Mouse (Mus musculus) heart, adult 2 months (tissue): ENCODE data around the gene Ms4a14. TPM values are rescaled to one million over a fixed set of nuclear protein-coding genes. Genes with fewer than 3 reads are reported as not detected.

Experiments used
- DNase-seq, 2 experiments: peaks; one replicate each; pipeline ENCODE4 v3.0.0; 2021
- H3K27ac ChIP-seq: fragments of 200-600 bp; 2 replicates; pipeline ENCODE4 v1.8.1; 2022
- H3K27me3 ChIP-seq: fragments of 200-500 bp; 2 replicates; pipeline ENCODE4 v1.6.1; 2012; ENCODE audit warnings: mild to moderate bottlenecking, low read length, inconsistent platforms, mixed read lengths; ENCODE audit not compliant: control insufficient read depth, insufficient read depth
- H3K36me3 ChIP-seq: fragments of 200-500 bp; 2 replicates; pipeline ENCODE4 v1.6.1; 2012; ENCODE audit warnings: low read length, inconsistent platforms; ENCODE audit not compliant: control insufficient read depth, insufficient read depth
- H3K4me1 ChIP-seq: fragments of 200-500 bp; 2 replicates; pipeline ENCODE4 v1.6.1; 2011; ENCODE audit warnings: low read length; ENCODE audit not compliant: control insufficient read depth, insufficient read depth
- H3K4me3 ChIP-seq: fragments of 200-600 bp; 2 replicates; pipeline ENCODE4 v1.8.1; 2022
- H3K79me2 ChIP-seq: fragments of 200-500 bp; replicated peaks from 2 replicates; pipeline ENCODE4 v1.6.1; 2012; ENCODE audit warnings: mild to moderate bottlenecking, inconsistent platforms, low read length, moderate library complexity, mixed read lengths; ENCODE audit not compliant: control insufficient read depth, insufficient read depth
- H3K9ac ChIP-seq: fragments of 200-500 bp; 2 replicates; pipeline ENCODE4 v1.6.1; 2012; ENCODE audit warnings: low read depth, mild to moderate bottlenecking, control low read depth, inconsistent platforms, low read length, mixed read lengths
- CTCF ChIP-seq: fragments of 200-600 bp; IDR thresholded peaks from 2 replicates; pipeline ENCODE4 v1.8.1; 2022; ENCODE audit warnings: antibody characterized with exemption, mild to moderate bottlenecking, moderate library complexity
- EP300 ChIP-seq: fragments of 200-500 bp; IDR thresholded peaks from 2 replicates; pipeline ENCODE4 v1.6.1; 2011; ENCODE audit warnings: low read depth, low read length, control low read depth; ENCODE audit not compliant: insufficient read depth
- POLR2A ChIP-seq: fragments of 200-500 bp; IDR thresholded peaks from 2 replicates; pipeline ENCODE4 v1.6.1; 2011; ENCODE audit warnings: mild to moderate bottlenecking, low read depth, low read length, control low read depth; ENCODE audit not compliant: insufficient read depth
- WGBS: fragments of 180-500 bp; shearing (Covaris S2); methylation state at CpG from one replicate; pipeline ENCODE4 v1.1.7; 2018; 5-methylcytosine and 5-hydroxymethylcytosine counted together
- intact Hi-C: fragments of 180-260 bp; cut with DNase I; formaldehyde crosslinking; loops from one replicate; pipeline ENCODE4 v1.15.1; 2025
- long read RNA-seq: library from polyadenylated mRNA; stranded (forward); transcript quantifications from one replicate; pipeline ENCODE4 v2.0.0, GENCODE M21; 2021
- polyA plus RNA-seq: library from polyadenylated mRNA; depleted of rRNA; stranded (reverse); fragments of >200 nt; gene quantifications from 2 replicates; pipeline ENCODE4 v1.2.3, GENCODE M21; 2012; rRNA removed
- total RNA-seq, 2 experiments: library from RNA; stranded (reverse); gene quantifications; 2 replicates each; pipeline ENCODE4 v1.2.3; 2021

Ms4a14 gene
- total RNA-seq (not detected), polyA plus RNA-seq (0.25 and 0.32 TPM in 2 replicates)
- long read RNA-seq = 0 reads

DNA sequence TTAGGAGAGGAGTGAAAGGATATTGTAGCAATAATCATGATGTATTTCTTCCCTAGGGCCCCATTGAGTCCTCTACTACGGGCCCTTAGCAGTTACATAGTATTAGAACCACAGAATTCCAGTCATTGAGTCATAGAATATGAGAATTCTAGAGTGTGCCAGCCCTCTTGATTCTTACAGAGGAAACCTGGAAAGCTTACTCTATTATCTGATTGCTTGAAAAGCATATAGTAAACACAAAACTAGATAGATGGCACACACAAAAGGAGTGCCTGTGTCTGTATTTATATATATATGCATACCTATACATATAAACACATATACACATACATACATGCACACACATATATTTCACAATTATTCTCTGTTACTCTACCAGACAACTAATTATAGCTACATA is at the start of gene Ms4a14:
TSS of gene Ms4a14 (minus strand) at position 101 of the 400 bp plus-strand sequence.
- Histone ChIP-seq H3K9ac (no peak within 1 kb of the TSS), H3K79me2 (no peaks in the 10 kb centered on the region), H3K4me3 (no peak within 1 kb of the TSS), H3K27ac (no peak within 1 kb of the TSS), H3K4me1 (no peaks in the 10 kb centered on the region), H3K36me3 (no peaks in the 10 kb centered on the region), H3K27me3 (no peaks in the 10 kb centered on the region)
- TF ChIP-seq EP300 = no peak
- no peak for TF ChIP-seq POLR2A
- TF ChIP-seq CTCF = no peak
- WGBS = 53% methylated on average over 1 of the region's 1 CpGs
- DNase-seq = no peak
- intact Hi-C loops = no loop called here

DNA sequence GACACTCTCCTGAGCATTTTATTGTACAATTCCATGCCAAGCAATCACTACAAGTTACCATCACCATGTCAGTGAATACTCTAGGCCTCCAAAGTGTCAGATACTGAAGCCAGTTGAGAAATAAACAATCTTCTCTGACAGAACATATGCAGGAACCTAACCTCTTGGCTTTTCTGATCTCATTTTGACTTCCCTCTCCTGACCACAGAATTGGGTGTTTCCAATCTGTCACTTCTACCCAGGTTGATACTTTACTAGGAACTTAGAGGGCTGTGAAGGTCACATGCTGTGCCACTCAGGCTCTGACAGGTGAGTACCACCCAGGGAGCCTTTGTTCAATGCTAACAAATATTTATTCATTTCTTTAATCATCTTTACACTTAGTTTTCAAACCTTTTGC is 47.7 kb upstream of the Ms4a14 start:
- no peaks in the 10 kb centered on the region for H3K79me2 ChIP-seq
- H3K27ac ChIP-seq = no peak overlapping the region
- H3K9ac ChIP-seq = no peak overlapping the region
- H3K27me3 ChIP-seq = no peaks in the 10 kb centered on the region
- no peak for TF ChIP-seq POLR2A
- TF ChIP-seq CTCF = no peak
- TF ChIP-seq EP300 = no peak
- intact Hi-C loops = no loop called here
- no peak for DNase-seq
- no peaks in the 10 kb centered on the region for H3K4me1 ChIP-seq
- no peak overlapping the region for H3K4me3 ChIP-seq
- no peaks in the 10 kb centered on the region for H3K36me3 ChIP-seq

DNA sequence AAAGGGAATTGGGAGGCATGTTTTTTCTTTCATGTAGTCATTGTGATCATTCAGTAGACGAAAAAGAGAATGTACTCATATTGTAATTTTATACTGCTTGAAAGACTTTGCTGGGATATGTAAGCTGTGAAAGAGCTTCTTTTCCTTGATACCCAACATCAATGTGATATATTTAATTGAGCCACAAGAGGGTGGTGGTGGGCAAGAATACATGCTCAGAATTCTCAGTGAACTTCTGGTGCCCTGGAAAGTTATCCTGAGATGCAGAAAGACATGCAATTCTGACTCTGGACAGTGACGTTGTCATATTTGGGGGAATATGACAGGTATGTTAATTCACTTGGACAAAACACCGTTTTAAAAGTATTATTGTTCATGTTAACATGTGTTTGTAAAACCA is 45.9 kb upstream of the Ms4a14 start:
- 48% methylated on average over 3 of the region's 3 CpGs for WGBS
- DNase-seq = no peak
- no peak overlapping the region for H3K9ac ChIP-seq
- intact Hi-C loops = no loop called here
- no peaks in the 10 kb centered on the region for H3K79me2 ChIP-seq
- no peaks in the 10 kb centered on the region for H3K27me3 ChIP-seq
- no peak for TF ChIP-seq EP300
- TF ChIP-seq CTCF = peak; percentile 41
- no peak for TF ChIP-seq POLR2A
- H3K27ac ChIP-seq = no peak overlapping the region
- no peak overlapping the region for H3K4me3 ChIP-seq
- no peaks in the 10 kb centered on the region for H3K36me3 ChIP-seq
- H3K4me1 ChIP-seq = no peaks in the 10 kb centered on the region

DNA sequence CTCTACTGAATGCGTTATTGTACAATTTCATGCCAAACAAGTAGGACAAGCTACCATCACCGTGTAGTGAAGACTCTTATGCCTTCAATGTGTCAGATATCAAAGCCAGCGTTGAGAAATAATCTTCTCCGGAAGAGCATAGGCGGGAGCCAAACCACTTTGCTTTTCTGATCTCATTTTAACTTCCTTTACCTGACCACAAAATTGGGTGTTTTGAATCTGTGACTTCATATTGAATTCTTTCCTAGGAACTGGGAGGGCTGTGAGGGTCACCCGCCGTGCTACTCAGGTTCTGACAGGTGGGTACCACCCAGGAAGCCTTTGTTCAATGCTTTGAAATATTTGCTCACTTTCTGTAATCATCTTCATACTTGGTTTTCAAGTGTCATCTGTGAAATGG is 41.5 kb upstream of the Ms4a14 start:
- no peaks in the 10 kb centered on the region for H3K4me1 ChIP-seq
- no peak for TF ChIP-seq POLR2A
- TF ChIP-seq EP300 = no peak
- TF ChIP-seq CTCF = no peak
- 67% methylated on average over 7 of the region's 7 CpGs for WGBS
- DNase-seq = peak in 1 of 2 experiments; percentile 6
- no peaks in the 10 kb centered on the region for H3K79me2 ChIP-seq
- intact Hi-C loops = no loop called here
- no peak overlapping the region for H3K27ac ChIP-seq
- no peak overlapping the region for H3K9ac ChIP-seq
- H3K27me3 ChIP-seq = no peaks in the 10 kb centered on the region
- no peaks in the 10 kb centered on the region for H3K36me3 ChIP-seq
- H3K4me3 ChIP-seq = no peak overlapping the region

DNA sequence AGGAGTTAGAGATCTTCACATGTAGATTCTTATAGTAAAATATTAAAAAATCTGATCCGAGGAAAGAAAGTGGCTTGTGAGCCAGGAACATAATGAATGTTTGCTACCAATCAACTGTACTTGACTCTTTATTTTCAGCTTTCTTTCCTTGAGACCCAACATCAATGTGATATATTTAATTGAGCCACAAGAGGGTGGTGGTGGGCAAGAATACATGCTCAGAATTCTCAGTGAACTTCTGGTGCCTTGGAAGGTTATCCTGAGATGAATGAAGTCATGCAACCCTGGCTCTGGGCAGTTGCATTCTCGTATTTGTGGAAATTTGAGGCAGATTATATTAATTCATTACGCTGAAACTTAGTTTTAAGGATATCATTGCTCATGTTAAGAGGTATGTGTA is 37.6 kb upstream of the Ms4a14 start:
- no peaks in the 10 kb centered on the region for H3K4me1 ChIP-seq
- WGBS = 35% methylated on average over 3 of the region's 3 CpGs
- intact Hi-C loops = loop anchor here (5.0 kb wide), 1 partner anchor 250 kb away; the partner anchor contains the start of gene Ms4a6d
- peak; percentile 41 for TF ChIP-seq CTCF
- no peak for TF ChIP-seq POLR2A
- no peak for DNase-seq
- no peak overlapping the region for H3K9ac ChIP-seq
- no peaks in the 10 kb centered on the region for H3K79me2 ChIP-seq
- H3K27me3 ChIP-seq = no peaks in the 10 kb centered on the region
- H3K27ac ChIP-seq = no peak overlapping the region
- no peak overlapping the region for H3K4me3 ChIP-seq
- no peaks in the 10 kb centered on the region for H3K36me3 ChIP-seq

DNA sequence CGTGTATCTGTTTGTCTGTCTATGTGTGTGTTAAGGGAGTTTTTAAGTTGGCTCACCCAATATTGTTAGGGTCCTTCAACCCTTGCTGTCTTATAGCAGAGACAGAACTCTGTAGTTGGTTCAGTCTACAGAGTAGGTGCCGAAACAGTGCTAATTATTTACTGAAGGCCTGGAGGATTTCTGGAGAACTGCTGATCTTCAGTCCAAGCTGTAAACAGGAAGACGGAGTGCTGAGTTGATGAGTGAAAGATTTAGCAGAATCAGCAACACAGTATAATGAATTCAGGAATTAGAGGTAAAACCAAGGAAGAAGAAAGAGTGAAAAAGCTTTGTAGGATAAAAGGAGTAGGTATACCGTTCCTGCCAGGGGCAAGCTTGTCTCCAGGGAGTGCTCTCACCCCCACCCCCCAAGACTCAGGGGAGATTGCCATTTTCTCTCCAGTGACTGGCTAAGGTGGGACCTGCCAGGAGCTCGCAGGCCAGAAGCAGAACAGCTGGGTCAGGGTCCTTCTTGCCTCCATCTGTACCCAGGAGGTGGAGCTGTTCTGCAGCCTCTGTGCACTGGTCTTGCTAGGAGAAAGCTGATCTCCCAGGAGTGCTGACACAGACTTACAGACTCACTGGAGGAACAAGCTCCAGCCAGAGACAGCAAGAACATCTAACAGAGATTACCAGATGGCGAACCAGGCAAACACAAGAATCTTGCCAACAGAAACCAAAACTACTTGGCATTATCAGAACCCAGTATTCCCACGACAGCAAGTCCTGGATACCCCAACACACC is 35.6 kb upstream of the Ms4a14 start:
- Histone ChIP-seq H3K4me3 (no peak overlapping the region), H3K27me3 (no peaks in the 10 kb centered on the region), H3K36me3 (no peaks in the 10 kb centered on the region), H3K9ac (no peak overlapping the region), H3K4me1 (no peaks in the 10 kb centered on the region), H3K79me2 (no peaks in the 10 kb centered on the region), H3K27ac (no peak overlapping the region)
- intact Hi-C loops = loop anchor here (5.0 kb wide), 1 partner anchor 252 kb away; the partner anchor contains the start of gene Ms4a6d
- 42% methylated on average over 7 of the region's 7 CpGs for WGBS
- peak; percentile 28 to 36 for DNase-seq
- TF ChIP-seq EP300 (no peak), CTCF (0 out of 2 replicates have a peak, but pooled peaks have one; percentile 17), POLR2A (no peak)
